Mouse (Mus musculus) adrenal gland, postnatal 4 days (tissue): Measurements from ENCODE around the gene Zfp710. TPM values are rescaled to one million over a fixed set of nuclear protein-coding genes. Genes with fewer than 3 reads are reported as not detected.
A peak's percentile ranks its signal among the peaks of the same experiment; 100 is the strongest.

ENCODE experiments used
- DNase-seq, 2 experiments: peaks; one replicate each; pipeline ENCODE4 v3.0.0; 2021 to 2022; ENCODE audit warnings: low spot score in 2 of 2, mixed read lengths in 2 of 2
- total RNA-seq, 2 experiments: library from RNA; stranded (reverse); gene quantifications; 2 replicates each; pipeline ENCODE4 v1.2.3; 2021

Zfp710 gene
- total RNA-seq, 2 experiments from 2014 or later = 25.2 to 25.5 TPM

DNA sequence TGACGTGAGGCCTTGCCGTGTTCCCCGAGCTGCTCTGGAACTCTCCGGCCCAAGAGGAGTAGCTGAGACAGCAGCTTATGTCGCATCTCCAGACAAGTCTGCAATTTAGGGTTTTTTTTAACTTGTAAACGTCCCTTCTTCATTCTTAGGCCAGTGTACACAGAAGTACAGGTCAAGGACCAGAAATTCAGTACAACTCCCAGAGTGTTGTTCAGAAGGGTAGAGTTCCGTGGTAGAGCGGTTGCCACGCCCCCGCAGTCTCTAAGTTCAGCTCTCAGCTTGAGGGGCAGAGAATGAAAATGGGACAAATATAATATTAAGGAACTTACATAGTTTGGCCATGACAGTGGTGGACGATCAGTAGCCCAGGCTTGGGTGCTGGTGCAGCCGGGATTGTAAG, 31.2 kb downstream of the Zfp710 start:
- DNase-seq = no peak

DNA sequence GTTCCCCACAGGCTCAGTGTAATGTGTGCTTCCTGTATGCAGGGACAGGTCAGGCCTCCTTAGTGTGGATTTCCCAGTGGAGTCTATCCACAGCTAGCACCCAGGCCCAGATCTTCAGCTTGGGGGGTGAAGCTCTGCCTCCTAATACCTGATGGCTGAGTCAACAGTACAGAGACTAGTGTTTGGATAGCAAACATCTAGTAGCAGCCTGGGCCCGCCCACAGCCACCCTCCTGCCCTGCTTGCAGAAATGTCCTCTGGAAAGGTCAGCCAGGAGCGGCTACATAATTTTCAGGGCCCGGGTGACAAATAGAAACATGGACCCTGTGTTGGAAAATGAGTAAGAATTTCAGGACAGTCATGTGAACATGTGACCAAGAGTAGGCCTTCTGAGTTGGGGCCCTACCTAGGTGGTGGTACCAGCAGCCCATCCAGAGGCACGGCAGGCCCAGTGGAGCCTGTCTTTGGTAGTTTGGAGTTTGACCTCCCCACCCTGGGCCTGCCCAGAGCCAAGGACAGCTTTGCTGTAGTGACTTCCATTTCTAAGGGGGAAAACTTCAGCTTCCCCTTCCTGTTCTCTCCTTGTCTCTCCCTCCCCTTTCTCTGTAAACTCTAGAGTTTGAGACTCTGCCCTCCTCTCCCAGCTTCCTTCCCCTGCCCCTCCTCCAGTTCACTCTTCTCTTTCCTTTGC, 32.5 kb downstream of the Zfp710 start:
- DNase-seq = no peak

DNA sequence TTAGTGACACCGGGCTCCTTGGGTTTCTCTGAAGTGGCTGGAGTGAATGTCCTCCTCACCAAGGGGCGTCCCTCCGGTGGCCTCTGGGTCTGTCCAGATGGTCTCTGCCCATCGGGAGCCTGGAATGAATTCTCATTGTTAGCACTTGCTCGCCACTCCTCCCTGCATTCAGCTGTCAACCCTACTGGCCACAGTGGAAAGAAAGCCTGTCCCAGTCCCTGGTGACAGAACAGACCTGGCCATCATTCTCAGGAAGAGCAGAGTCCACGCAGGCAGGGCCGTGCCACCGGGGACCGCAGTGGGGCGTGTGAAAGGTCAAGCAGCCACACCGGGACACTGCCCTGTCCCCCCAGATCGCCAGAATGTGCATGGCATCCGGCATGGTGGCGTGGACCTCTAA, 33.2 kb downstream of the Zfp710 start:
- DNase-seq = no peak

DNA sequence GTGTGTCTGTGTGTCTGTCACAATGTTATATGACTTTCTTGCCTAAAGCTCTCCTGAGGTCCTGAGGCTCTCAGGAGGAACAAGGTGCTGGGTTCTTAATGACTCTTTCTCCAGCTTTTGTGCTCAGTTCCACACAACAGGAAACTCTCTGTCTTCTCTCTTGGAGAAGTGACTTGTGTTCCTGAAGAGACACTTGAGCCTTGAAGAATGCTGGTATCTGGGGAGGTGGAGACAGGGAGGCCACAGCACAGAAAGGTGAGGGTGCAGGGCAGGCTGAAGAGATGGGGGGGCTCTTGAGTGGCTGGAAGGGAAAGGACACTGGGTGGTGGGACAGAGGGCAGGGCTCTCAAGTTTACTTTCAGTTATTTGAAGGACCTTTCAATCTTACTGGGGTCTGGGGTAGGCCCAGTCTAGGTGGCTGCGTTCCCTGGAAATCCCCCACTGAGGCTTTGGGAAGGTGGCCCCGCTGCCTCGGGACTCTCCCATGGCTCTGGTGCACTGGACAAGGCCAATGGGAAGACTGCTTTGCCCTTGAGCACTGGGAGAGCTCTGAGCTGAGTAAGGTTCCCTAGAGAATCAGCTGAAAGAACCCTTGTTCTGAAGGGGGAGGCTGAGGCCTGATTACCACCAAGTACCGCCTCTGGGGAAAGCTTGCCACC, 33.9 kb downstream of the Zfp710 start:
- DNase-seq = no peak

DNA sequence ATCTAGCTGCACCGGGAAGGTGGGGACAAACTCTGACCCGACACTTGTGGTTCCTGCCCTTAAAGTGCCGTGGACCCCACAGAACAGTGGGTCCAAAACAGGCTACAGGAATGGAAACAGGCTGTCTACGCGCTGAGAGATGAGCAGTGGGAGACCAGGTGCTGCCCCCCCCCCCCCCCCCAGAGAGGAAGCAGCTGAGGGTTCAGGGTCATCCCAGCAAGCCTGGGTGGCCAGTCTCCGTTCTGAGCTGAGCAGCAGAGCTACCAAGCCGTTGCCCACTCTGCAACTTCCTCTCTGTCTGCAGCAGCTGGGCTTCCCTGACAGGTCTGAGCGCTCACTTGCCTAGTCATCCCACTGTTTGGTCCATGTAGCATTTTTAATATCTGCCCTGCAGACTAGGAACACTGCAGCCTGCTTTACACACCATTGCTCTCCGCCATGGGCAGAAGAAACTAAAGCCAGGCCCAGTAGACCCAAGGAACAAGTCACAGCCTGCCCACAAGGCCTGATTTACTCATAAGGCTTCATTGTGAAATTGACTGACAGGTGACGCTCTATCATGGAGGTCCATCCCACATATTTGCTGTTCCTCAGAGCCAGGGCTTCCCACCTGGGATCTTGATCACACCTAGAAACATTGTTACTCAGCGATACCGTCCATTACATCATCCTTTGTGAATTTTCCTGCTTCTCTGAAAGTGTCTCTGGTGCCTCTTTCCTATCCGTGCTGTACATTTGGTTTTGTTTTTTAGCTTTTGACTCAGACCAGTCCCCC, 34.6 kb downstream of the Zfp710 start:
- no peak for DNase-seq

DNA sequence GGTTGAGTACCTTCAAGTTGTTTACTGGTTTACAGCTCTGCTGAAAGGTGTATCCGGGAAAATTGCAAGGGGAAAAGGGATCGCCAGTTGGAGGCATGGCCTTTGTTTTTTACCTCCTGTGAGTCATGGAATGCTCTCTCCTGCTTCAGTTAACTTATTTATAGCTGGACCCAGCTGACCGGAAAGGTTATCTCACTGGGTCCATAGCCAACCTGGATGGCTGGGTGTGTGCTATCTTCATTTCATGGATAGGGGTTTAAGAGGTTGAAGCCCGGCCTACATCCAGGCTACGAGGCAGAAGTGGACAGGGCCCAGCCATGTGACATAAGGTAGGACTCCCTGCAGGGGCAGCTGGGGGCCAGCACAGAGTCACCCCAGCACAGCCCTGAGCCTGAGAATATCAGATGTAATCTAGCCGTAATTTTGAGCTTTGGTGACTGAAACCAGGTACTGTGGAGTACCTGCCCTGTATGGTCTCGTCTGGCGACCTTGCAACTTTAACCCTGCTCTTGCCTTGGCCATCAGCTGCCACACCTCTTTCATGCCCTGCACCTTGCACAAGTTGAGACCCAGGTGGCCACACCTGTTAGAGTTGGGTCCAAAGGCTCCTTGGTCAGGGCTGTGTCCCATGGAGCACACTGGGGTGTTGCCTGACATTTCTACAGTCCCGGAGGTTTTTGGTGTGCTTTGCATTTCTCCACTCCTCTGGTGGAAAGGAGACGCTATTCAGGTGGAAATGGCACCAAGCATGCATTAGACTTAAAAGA, 35.6 kb downstream of the Zfp710 start:
- no peak for DNase-seq

DNA sequence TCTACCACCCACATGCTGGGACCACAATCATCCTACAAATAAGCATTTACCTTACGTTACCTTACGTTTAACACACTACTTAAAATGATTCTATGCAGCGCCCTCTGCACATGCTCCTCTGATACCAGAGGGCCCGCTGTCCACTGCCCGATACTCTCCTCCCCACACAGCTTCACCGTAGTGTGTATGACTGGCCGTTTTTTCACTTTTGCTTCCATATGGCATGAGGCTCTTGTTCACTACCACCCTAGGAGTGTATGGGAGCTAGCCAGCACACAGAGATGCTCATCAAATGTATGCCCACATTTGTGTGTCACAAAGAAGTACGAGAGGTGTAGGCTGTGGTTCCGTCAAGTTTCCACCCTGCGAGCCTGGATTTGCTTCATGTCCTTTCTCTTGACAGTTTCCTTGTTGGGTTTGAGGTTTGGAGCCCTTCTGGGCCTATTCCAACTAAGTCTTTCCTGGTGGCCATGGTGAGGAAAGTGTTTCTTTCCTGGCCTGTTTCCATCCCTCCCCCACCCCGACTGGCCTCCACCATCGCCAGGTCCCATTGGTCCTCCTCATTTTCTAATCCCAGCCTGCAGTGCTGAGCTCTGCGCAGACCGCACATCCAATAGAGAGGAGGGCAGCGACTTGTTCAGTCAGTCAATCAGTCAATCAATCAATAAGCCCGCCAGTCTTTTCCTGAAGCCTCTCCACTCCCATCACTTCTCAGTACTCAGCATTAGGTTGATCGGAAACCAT, 37.6 kb downstream of the Zfp710 start:
- DNase-seq = no peak

DNA sequence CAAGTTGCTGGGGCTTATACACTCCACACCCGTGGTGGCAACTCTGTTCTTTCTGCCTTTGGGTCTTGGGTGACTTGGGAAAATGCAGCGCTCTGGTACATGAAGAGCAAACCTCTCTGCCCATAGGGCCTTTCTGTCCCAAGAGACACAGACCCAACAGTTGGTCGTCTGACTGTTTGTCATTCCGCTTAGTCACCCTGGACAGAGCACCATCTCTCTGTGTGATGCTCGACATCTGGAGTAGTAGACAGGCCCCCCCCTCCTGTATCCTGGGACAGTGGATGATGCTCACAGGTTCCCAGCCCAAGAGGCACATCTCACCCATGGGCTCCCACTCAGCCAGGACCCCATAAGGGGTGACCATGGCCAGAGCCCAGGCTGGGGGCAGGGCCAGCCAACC, 38.6 kb downstream of the Zfp710 start:
- no peak for DNase-seq

DNA sequence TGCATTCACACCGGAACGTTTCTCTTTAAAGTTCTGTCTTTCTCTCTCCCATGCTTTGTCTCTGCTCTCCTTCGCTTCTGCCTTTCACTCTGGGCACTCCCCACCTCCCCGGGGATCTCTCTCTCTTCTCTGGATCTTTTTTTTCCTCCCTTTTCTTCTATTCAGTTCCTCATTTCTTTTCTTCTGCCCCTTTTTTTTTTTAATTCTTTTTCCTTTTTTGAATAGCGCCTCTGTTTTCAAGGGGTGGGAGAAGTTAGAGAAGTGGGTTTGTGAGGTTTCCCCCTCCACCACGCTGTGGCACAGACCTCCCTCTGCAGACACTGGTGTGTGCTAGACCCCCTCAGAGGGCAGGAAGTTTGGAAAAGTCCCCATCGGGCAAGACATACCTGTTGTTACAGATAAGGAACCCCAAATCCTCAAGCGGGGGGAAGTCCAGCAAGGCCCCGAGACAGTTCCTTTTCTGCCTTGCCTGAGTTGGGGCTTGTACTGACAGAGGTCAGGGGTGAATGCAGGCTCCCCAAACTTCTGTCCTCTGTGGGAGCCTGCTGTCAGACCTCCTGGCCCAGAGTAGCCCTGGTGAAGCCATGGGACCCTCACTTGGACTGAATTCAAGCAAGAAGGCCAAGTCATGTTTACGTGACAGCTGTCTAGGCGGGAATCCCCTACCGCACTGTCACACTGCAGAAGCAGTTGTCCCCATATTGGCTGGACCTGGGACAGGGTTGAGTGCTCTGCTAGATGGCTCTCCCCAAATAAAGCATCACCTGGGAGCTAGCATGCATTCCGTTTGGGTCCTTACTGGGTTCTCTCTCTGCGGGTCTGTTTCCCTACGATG, 39.5 kb downstream of the Zfp710 start:
- no peak for DNase-seq

DNA sequence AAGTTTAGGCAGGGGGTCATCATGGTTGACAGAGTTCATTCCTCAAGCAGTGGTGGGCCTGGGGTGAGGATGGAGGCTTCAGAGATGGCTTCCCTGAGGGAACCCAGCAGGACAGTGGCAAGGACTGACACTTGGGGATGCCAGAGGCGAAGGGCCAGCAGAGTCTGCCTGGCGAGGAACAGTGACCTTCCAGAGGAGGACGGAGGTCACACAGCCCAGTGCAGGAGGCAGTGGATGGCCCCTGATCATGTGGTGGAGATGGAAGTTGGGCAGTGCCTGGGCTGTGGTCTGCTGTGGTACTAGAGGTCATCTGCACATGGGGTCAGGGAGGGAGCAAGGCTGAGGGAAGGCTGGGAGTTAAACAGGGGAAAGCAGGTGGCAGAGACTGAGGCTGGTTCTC, 40.6 kb downstream of the Zfp710 start:
- no peak for DNase-seq

DNA sequence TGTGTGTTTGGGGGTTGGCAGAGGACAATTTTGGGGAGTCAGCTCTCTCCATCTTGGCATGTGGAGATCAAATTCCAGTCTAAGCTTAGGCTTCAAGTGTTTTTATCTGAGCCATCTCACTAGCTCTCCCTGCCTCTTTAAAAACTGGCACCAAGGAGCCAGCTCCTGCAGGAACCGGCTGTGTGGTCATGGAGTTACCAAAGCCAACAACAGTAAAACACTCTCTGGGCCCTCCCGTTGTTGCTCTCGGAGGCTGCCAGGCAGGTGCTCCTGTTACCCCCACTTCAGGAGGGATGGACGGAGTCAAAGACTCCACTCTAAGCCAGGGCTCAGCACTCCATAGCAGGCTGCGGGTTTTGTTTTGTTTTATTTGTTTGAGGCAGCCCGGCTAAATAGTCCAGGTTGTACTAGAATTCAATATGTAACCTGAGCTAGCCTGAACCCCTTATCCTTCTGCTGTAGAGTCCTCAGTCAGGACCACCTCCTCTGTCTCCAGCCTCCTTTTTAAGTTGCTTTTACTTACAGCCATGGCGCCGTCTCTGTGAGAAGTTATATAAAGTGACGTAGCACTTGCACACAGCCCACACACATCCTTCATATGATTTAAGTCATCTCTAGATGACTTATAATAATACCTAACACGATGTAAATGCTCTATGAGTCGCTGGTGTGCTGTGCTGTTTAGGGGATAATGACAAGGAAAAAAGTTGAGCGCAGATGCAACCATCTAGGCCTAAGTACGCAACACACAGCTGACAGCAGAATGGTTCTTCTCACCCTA, 42.3 kb downstream of the Zfp710 start:
- no peak for DNase-seq

DNA sequence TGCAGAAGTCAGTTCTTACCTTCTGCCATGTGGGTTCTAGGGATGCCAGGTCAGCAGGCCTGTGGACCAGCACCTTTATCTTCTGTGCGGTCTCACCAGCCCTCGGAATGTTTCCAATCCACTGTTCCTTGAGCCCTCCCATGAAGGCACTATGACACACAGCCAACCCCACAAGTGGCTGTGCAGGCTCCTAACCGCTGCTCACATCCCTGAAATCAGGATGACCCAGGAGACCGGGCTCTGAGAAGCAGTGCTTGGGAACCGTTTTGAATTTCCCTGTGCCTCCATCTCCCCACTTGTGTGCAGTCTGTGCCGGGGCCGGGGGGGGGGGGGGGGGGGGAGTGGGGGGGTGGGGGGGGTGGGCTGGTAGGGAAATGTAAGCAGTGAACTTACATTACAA, 43.7 kb downstream of the Zfp710 start:
- DNase-seq = no peak

DNA sequence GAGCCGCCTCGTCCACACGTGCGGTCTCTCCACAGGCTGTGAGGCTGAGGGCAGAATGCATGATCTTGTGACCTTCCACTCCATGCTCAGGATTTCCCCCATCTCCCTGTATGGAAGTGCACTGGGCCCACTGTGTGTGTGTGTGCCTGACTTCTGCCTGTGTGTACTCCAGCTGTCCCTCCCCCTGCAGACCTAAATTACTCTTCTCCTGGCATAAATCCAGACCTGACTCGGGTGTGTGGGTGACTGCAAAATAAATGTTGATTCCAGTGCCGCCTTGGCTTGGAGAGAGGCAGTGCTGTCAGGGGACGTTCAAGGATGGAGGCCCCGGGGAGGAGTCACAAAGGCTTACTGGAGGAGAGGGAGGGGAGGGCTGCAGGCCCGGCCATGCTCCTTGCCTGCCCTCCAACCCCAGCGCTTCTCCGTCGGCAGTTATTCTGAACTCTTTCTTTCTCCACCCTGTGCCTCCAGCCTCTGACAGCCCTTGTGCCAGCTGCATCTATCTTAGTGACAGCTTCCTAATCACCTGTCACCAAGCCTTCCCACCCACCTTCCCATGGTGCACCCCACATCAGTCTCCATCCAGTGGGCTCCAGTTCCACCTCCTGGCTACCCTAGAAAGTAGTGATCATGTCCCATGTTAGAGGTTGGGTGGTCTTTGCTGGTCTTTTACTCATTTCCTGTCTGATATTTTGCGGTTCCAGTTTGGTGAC, 45.2 kb downstream of the Zfp710 start:
- DNase-seq = peak in 1 of 2 experiments; percentile 47

DNA sequence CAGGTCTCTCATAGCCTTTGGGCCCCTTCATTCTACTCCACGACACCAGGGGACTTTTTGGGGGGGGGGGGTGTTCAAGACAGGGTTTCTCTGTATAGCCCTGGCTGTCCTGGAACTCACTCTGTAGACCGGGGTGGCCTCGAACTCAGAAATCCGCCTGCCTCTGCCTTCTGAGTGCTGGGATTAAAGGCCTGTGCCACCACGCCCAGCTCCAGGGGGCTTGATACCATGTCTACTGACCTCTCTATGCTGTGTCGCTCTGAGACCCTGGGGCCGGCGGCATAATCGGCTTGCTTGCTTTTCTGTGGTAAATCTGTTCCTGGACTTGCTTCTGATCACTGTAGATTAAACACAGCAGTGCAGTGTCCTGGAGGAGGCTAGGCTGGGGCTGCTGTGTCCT, 46.6 kb downstream of the Zfp710 start:
- DNase-seq = no peak

DNA sequence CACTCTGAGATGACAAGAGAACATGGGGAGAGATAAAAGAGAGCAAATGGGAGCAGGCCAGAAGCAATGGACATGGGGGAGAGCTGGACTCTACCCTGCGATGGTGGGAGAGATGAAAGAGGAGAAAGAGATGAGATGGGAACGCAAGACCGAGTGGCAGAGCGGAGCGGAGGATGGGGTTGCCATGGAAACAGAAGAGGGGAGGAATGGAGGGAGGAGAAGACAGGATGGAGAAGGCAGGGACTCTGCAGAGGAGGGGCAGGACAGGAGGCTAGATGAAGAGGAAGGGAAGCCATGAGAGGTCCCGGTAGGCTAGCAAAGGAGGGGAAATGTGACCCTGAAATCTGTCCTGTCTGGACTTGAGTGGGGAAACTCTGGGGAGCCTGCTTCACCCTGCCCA, 47.7 kb downstream of the Zfp710 start:
- DNase-seq = no peak

DNA sequence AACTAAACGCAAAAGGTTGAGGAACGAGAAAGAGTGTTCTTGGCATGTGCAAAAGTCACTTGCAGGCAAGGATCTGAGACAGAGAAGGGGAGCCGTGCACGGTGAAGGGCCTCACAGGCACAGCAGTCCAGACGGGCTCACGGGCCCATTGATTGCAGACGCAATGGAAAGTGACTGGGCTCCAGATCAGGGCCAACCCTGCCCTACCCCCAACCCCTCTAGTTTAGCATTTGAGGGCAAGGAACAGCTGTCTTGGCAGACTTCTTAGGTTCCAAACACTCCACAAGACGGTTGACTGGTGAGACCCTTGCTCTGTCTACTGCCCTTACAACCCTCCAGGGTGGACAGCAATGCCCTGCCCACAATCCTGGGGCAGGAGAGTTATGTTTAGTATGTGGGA, 48.9 kb downstream of the Zfp710 start:
- no peak for DNase-seq

DNA sequence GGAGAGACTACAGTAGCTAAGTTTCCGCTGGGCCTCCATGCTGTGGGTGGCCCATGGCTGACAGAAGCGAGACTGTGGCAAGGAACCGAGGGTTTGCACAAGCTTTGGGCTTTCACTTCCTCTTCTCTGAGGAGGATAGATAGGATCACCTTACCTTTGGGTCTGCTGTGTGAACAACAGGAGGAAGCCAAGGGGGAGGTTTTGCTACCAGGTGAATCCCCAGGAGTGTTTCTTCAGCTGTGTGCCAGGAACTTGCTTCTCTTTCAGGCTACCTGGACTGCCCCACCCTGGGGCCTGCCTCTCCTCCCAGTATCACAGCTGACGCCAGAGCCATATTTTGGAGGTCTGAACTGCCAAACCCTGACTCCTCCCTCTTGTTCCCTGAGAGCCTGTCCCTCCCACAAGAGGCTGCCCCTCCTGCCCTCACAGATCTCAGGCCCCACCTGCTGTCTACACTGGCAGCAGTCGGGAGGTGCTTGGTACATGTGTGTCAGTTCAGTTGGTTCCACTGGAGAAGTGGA, 50.4 kb downstream of the Zfp710 start:
- no peak for DNase-seq

DNA sequence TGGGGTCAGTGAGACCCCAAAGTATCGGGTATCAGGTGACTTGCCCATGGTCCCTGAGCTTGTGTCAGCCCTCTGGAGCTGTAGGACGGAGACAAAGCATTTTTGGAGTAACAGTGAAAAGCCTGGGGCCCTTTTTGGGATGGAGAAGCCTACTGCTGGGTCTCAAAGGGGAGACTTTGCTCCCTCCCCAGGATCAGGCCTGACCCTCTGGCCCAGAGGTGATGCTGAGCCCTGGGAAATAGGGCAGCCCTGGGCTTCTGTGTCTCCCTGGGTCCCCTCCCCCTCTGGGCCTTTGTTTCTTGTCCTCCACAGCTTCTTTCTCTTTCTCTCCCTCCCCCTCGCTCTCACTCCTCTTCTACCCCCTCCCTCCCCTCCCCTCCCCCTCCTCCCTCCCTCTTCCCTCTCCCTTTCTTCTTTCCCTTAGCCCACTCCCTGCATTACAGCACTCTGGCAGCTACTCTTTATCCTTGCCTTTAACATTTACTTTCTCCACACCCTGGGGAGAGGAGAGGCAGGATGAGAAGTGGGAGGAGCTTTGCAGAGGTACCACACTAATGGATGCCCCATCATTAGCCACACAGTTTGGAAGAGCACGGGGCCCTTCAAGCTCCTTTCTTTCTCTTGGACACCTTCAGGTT, 51.5 kb downstream of the Zfp710 start:
- no peak for DNase-seq
